Mouse (Mus musculus) frontal cortex, postnatal 25 days (tissue): Measurements from ENCODE around the gene Pdcd10.

ENCODE experiments used
- DNase-seq, 2 experiments: peaks; one replicate each; pipeline ENCODE4 v3.0.0; 2022; ENCODE audit warnings: low spot score in 2 of 2

The Pdcd10 gene

DNA sequence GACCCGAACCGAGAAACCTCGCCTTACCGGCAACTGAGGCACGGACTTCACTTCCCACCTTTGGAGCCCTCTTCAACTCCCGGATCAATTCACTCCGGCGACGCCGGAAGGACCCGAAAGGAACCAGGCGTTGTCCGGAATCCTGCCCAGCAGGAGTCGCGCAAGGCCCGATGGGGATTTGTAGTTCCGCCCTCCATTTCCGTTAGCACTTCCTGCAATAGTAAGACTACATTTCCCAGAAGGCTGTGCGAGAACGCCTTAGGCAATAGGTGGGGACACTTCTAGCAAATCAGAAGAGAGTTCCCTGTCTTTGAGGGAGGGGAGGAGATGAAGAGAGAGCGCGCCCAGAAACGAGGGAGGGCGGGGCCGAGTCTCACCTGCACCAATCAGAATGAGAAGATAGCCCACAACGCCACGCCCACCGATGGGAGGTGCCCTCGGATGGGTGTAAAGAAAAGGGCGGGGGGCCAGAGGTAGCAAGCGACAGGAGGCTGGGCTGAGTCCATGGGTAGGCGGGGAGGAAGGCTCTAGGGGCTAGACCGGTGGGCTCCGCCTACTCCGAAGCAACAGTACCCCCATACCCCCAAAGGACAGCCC is at the start of gene Pdcd10:
Pdcd10 (minus strand) TSS at position 162 of the 597 bp plus-strand sequence.
- DNase-seq, result peak; percentile 98

DNA sequence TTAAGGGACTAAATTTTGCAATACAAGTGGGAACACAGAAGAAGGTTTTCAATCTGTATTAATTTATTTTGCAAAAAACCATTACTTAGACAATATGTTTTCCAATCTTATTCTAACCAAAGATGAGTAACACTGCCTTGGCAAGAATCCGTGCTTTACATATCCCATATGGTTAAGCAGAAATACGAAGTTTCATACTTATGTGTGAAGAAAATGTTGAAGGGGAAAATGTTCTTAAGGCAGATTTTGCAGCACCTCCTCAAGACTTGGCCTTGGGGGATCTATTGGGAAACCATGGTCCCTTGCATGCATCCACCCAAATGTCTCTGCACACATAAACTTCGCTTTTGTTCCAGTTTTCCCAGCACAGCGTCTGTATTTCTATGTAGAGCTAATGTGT is 28.2 kb upstream of the Pdcd10 start:
- no peak for DNase-seq

DNA sequence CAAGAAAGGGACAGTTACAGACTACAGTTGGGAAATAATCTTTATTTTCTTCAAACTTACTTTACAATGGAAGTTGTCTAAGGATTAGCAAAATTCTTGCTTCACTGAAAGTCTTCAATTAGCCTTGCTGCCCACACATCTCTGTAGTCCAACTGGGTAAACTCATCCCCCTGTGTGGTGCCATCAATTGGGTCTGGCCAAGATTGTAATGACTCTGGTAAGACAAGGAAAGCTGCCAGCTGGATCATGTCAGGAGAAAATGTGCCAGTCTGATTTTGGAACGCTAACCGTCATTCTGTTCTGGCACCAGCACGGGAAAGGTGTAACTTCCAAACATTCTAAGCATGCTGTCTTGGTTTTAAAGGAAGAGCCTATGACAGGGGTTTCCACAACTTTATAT is 26.6 kb upstream of the Pdcd10 start:
- no peak for DNase-seq

DNA sequence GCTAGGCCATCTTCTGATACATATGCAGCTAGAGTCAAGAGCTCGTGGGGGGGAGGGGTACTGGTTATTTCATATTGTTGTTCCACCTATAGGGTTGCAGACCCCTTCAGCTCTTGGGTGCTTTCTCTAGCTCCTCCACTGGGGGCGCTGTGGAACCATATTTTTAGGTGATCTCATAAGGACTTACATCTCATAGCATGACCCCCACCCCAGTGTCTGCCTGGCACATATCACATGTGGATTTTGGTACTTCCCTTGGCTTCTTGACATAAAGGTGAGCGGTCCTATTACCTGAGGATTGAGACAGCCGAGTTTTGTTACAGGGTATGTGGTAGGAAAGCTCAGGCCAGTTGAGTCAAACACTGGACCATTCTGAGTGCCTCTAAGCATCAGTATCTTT is 22.7 kb upstream of the Pdcd10 start:
- no peak for DNase-seq

DNA sequence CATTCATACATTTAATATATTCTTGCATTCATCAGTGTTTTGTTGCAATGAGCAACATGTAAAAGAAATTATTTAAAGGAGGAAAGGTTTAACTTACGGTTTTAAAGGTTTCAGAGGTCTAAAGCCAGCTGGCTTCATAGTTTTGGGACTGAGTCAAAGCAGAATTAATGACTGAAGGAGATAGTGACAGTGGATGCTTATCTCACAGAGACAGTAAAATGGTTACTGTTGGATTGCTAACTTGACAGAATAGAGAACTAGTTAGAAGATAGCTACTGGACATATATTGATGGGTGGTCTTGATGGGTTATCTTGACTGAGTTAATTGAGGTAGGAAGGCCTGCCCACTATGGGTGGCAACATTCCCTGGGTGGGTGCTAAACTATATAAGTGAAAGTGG is 18.9 kb upstream of the Pdcd10 start:
- DNase-seq, result no peak

DNA sequence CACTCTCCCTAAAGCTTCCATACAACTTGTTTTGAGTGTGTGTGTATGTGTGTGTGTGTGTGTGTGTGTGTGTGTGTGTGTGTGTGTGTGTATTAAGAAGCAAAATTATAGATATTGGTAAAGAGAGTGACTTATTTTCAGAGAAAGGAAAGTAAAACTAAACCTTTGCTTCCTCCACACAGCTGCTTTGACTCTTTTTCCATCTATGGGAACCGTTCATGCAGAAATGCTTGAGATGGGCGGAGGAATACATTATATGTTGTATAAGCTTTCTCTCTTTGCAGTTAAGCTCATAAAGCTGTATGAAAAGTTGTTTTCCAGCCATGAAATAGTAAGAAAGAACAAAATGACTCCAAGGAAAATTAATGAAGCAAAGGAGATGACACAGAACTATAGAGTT is 17.4 kb upstream of the Pdcd10 start:
- DNase-seq, result no peak

DNA sequence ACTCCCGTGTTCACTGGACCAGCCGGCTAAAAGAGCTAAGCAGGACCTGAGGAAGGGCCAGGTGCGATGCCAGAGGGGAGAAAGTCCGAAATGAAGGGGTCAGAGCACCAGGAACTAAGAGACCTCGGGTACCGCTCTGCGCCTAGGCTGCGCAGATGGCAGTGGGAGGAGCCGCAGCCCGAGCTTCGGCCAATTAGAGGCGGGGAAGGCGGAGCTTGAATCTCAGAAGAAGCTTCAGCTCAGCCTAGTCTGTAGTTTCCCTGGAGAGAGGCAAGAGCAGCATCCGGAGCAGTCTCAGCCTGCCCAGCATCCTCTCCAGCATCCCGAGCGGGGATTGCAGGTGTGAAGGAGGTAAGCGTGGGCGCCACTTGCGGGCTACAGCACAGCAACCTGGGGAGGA is 636 bp upstream of the Pdcd10 start, which contains the start of gene Serpini1:
Serpini1 (plus strand) TSS at position 256 of the 400 bp plus-strand sequence.
- DNase-seq, result peak; percentile 81 to 85

DNA sequence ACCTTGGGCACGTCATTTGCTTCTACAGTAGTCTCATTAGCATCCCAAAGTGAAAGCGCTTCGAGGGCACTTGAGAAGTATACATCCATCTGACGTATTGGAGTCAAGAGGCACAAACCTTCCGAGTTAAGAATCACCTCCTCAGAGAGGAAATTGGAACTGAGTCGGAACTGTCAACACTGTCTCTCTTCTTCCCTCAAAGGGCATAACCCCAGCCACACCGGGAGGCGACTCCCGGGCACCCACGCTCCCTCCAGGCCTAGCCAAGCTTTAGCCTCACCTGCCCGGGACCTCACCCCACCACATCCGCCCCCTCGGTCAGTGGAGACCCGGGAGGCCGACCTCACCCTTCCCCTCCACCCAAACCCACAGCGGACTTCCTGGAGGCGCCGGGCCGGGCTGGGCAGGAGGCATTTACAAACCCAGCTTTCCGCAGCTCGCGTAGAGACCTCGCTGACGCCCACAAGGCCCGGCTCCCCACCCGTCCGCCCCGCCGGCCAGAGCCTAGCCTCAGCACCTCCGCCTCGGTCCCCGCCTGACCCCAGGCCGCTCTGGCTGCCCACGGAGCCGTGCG is 448 bp downstream of the Pdcd10 start:
- DNase-seq, result peak; percentile 8 to 12

DNA sequence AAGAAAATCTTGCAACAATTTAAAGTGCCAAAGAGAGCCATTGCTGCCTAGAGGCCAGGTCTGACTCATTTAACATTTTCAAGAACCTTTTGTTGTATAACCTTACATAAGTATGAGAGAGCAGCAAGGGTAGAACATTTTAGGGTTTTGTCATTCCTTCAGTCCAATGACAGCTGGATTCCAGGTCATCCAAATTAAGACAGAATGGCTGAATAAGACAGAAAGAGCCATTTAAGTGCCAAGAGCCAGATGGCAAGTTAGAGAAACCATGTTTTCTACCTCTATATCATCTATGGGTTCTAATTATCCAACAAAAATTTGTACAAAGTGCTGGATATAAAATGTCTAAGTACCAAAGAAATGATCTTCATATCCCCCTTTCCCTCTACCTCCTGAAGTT is 5.4 kb downstream of the Pdcd10 start:
- no peak for DNase-seq

DNA sequence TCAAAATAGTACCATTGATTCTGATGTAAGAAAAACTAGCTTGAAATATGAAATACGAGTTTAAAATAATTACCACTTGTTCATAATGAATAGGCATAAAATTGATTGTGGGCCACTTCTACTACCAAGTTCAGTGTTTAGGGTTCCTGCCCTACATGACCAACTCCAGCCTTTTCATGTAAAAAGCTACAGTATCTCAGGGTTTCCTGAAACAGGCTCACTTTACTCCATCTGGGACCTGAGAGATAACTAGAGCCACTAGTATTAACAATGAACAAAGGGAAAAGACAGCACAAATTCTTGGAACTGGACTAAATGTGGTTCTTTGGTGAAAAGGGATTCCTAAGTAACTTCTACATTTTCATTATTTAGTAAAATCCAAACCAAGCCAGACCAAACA is 12.4 kb downstream of the Pdcd10 start:
- DNase-seq, result no peak

DNA sequence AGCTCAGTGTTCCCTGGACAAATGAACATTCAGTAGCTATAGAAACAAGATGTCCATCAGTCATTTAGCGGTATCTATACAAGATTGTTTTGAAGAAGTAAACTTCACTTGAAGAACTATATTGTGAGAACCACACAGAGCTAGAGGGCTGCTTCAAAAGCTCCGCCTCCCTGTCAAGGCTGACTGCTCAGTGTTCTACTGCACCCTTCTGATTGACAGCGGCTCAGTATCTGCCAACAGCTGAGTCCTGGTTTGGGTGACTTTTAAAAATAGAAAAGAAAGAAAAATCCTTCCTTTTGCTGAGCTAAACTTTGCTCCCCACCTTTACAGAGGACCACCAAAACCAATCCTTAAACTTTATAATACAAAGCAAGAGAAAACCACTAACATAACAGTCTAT is 13.8 kb downstream of the Pdcd10 start:
- DNase-seq, result no peak

DNA sequence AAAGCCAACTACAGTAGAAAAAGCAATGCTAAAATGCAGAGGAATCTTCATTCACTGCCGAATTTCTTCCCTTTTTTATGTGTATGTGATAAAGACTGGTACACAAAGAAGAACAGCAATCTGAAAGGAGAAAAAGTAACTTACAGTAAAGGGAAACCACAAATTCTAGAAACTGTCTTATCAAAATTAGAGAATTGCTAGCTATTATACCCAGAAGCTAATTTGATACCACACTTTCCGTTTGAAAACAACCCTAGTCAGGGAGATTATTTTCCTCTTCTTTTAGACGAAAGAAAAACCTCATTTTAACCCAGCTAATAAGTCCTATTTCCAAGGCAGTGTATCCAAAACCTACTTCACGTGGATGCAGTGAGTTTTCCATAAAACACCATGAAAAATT is 15.4 kb downstream of the Pdcd10 start:
- DNase-seq, result no peak

DNA sequence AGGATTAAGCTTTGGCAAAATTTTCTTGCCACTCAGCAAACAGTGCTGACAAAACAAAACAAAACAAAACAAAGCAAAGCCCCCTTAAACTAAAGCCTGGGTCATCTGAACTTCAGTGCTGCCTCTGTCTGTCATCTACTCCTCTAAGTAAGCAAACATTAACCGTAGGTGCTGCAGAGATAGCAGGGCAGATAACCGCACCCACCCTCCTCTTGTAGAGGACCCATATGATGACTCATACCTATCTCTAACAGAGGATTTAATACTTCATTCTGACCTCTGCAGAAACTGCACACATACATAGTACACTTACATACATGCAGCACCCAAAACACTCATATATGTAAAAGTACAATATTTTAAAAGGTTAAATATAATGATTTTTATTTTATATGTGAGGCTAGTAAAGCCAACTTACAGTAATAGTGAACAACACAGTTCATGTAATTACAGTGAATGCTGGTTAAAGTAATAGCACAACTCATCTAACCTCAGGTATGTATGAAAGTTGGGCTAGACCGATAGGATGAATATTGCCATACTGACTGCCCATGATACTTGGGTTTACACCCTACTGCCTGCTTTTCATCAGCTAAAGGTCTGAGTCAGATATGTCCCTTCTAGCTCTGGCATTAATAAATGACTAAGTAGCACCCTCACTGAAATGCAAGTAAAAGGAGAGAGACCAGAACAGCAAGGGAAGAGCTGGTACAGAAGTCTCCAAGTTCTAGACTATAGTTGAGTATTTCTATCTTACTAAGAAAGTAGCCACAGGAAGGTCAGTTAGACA is 22.4 kb downstream of the Pdcd10 start:
- DNase-seq, result no peak

DNA sequence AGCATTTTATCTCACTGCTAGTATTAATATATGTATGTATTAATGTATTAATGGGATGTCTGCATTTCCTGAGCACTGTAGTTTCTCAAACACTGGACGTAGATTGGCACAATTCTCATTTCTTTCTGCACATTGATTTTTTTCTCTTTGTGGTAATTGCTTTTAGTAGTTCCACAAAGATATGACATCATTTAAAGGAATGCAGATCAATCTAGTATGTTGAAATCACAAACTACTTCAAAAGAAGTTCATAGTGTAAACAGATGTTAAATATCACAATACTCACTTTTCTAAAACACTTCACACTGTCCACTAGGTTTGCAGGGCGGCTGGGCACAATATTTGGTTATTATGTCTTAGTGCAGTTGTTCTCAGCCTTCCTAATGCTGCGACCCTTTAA is 25.6 kb downstream of the Pdcd10 start:
- no peak for DNase-seq

DNA sequence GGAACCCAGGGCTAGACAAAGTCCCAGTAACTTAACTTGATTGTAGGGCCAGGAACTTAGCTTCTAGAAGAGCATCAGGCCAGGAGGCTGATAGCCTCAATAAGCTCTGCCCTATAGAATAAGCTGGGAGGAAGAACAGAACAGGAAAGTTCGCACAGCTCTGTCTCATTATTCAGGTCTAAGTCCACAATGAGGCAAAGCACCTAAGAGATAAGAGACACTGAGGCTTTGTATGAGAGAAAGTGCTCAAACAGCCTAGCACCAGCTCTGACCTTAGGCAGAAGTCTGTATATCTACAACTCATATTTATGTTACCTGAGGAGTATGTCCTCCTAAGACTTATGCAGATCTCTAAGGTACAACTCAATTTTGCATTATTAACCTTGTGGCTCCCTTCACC is 34.1 kb downstream of the Pdcd10 start:
- no peak for DNase-seq

DNA sequence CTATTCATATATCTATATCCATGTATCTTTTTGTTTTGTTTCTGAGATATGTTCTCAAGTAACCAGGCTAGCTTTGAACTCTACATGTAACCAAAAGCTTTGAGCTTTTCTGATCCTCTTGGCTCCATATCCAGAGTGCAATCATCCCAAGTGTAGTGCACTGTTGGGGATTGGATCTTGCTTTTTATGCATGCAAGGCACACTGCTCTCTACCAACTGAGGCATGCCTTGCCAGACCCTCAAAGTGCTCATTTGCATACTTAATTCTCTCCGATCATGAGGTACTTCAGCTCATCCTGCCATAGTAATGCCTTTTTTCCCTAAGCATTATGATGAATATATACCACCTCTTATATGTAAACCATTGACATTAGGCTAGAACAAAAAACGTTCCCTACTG is 35.3 kb downstream of the Pdcd10 start:
- no peak for DNase-seq

DNA sequence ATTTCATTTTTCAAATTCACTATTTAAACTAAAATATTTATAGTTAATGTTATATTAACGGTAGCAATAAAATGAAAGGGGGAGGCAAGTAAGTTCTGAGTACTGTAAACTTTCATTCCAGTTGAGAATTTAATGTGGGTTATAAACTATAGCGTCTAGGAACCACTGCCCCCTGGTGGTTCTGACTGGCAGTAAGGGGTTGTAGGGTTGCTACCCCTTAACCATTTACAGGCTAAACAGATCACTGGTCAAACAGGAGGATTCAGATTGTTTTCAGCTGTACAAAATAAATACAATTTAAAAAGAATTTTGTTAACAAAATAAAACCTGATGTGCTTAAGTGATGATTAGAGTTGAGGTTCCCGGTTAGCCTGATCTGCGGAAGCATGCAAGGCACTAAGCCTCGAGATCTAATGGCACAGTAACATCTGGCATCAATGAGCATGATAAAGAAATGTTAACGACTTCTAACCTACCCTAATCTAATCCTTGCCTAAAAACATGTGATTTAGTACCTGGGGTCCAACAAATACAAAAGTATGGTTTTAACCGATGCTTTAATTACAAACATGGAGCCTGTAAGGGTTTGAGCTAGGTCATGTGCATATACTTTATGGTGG is 38.9 kb downstream of the Pdcd10 start:
- peak; percentile 25 to 33 for DNase-seq

DNA sequence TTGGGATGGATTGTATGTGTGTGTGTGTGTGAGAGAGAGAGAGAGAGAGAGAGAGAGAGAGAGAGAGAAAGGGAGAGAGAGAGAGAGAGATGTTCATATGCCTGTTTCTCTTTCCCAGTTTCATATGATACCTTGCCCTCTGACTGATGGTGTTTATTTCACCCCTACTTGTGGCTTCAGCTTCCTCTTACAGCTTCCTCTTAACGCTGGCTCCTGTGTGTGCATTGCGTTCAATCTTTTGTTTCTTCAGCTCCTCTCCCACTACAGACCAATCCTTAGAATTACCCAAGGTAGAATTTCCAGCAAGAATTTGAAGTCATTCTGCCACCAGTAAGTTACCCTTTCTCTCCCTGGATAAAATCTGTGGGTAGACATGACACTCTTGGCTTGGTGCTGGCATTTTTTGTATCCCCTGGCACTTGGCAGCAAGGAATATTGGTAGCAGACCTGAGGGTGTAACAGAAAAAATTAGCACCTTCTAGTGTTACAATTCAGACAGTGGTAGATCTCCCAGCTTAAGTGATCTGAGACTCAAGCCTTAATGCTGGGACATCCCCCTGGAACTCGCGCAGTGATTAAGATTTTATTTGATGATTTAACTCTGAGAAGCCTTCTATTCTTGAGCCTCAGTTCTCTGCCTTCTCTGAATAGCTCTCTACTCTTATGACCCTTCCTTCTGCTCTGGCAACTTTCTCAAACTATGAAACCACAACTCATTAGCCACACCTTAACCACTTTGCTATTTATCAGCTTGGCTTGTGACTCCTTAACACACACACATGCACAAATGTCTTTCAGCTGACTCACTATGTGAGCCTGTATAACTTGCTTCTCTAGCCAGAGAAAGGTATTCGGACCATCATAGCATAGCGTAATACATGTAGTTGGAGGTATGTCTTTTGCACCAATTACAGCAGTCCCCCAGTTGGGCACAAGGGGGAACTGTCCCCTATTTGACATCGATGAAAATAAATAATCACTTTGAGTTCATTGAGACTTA is 57.4 kb downstream of the Pdcd10 start:
- no peak for DNase-seq

DNA sequence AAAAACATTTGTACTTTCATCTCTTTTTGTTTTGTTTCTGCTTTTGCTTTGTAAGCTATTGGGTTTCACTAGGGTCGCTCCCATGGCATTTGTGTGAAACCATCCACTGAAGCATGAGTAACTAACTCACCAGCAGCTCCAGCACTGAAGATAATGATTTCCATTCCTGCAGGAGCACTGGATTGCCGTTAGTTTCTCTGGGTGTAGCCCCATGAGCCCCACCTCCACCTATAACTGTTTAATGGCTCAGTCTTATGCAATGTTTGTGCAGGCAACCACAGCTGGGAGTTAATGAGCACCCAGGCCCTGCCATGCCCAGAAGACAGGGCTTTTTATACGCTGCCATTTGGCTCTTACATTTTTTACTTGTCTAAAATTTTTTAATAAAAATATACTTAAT is 63.7 kb downstream of the Pdcd10 start:
- DNase-seq, result no peak

DNA sequence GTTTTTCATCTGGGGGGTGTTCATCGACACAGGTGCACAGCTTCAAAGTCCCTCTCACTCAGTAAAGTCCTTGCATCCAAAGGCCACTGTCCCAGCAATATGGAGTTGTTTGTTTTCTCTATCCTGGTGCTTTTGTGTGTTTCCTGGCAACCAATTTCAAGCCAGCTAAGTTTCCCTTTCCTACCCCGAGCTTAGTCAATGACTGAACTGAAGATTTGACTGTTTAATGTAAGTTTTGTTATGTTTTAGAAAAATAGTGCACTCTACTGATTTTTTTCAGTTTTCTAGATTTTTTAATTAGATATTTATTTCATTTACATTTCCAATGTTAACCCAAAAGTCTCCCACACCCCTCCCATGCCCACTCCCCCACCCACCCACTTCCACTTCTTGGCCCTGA is 74.6 kb downstream of the Pdcd10 start, which contains the start of gene Wdr49:
Wdr49 (minus strand) TSS at position 101 of the 400 bp plus-strand sequence.
- no peak for DNase-seq

DNA sequence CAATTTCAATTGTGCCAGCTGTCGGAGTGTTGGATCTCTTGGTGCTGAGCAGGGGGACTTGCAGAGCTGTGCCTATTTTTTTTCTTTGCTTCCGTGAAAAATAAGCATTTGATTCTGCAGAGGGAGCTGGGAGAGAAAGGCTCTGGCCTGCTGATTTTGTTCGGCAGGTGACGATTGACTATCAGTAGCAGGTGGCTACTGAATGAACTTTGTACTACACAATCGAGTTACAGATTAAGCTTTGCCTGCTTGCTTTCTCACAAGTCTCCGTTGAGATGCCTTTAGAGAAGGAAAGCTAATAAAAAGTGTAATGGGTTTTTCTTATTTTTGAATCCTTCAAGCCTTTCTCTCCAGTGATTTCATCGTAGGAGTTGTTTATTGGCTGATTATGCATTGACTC is 81.5 kb downstream of the Pdcd10 start:
- DNase-seq, result no peak
